Mouse (Mus musculus): Measurements from ENCODE around the gene Ccdc191.

Ccdc191 gene

GRCm38 (mm10) chr16:43979328-43980109 lies 89.9 kb downstream of the Ccdc191 start, which contains the start of gene Zdhhc23:
TSS of gene Zdhhc23 (minus strand) at chr16:43979791.
- no peak for DNase-seq (ENCODE audit: low read depth in 1 of 2, low spot score in 2 of 2)

- DNase-seq (ENCODE audit: low read depth in 1 of 2, low spot score in 2 of 2): no peak
These were observed 90.6 kb downstream of the Ccdc191 start for GRCm38 (mm10) chr16:43980110-43980609.

GRCm38 (mm10) chr16:43986299-43986698 lies 96.7 kb downstream of the Ccdc191 start:
- DNase-seq (ENCODE audit: low read depth in 1 of 2, low spot score in 2 of 2): no peak

- no peak for DNase-seq (ENCODE audit: low read depth in 1 of 2, low spot score in 2 of 2)
These were observed 105.0 kb downstream of the Ccdc191 start for GRCm38 (mm10) chr16:43994623-43995022.

GRCm38 (mm10) chr16:43999111-43999510 lies 109.5 kb downstream of the Ccdc191 start:
- no peak for DNase-seq (ENCODE audit: low read depth in 1 of 2, low spot score in 2 of 2)

GRCm38 (mm10) chr16:43999541-43999940 lies 109.9 kb downstream of the Ccdc191 start:
- DNase-seq (ENCODE audit: low read depth in 1 of 2, low spot score in 2 of 2): no peak

- no peak for DNase-seq (ENCODE audit: low read depth in 1 of 2, low spot score in 2 of 2)
These were observed 112.5 kb downstream of the Ccdc191 start for GRCm38 (mm10) chr16:44002086-44002485.

- no peak for DNase-seq (ENCODE audit: low read depth in 1 of 2, low spot score in 2 of 2)
These were observed 121.4 kb downstream of the Ccdc191 start for GRCm38 (mm10) chr16:44011010-44011409.

Measured in monocyte, adult 2 months (primary cell).